Mouse (Mus musculus): ENCODE measurements around the gene Lcp1. TPM values are rescaled to one million over a fixed set of nuclear protein-coding genes. Genes with fewer than 3 reads are reported as not detected.
A peak's percentile ranks its signal among the peaks of the same experiment; 100 is the strongest.
"Not testable (repeated sequence)": the region's sequence is repeated elsewhere in the genome, so short reads cannot be mapped to it uniquely, and the experiment has no call there.

Gene Lcp1
- total RNA-seq (2017): 1,430 and 1,555 TPM in 2 replicates

GRCm38 (mm10) chr14:75130501-75131318 lies at the start of gene Lcp1, which contains the start of gene Lrrc63:
Gene Lcp1 (plus strand): TSS chr14:75131101.
Gene Lrrc63 (minus strand): TSS chr14:75130881.
- ATAC-seq (ENCODE audit: extremely low read depth, insufficient number of reproducible peaks, low FRiP score, poor library complexity, severe bottlenecking): peak; percentile 90

GRCm38 (mm10) chr14:75102956-75103355 lies 27.9 kb upstream of the Lcp1 start:
- no peak for ATAC-seq (ENCODE audit: extremely low read depth, insufficient number of reproducible peaks, low FRiP score, poor library complexity, severe bottlenecking)

- no peak for ATAC-seq (ENCODE audit: extremely low read depth, insufficient number of reproducible peaks, low FRiP score, poor library complexity, severe bottlenecking)
Measured at GRCm38 (mm10) chr14:75121658-75122057, 9.2 kb upstream of the Lcp1 start.

- ATAC-seq (ENCODE audit: extremely low read depth, insufficient number of reproducible peaks, low FRiP score, poor library complexity, severe bottlenecking): 0 out of 2 replicates have a peak, but pooled peaks have one; percentile 3
Measured at GRCm38 (mm10) chr14:75131324-75131935, 529 bp downstream of the Lcp1 start.

- ATAC-seq (ENCODE audit: extremely low read depth, insufficient number of reproducible peaks, low FRiP score, poor library complexity, severe bottlenecking): peak; percentile 66; the same call in 1 of the 2 replicates
Measured at GRCm38 (mm10) chr14:75136119-75136966, 5.4 kb downstream of the Lcp1 start.

- no peak for ATAC-seq (ENCODE audit: extremely low read depth, insufficient number of reproducible peaks, low FRiP score, poor library complexity, severe bottlenecking)
Measured at GRCm38 (mm10) chr14:75138503-75138902, 7.6 kb downstream of the Lcp1 start.

- no peak for ATAC-seq (ENCODE audit: extremely low read depth, insufficient number of reproducible peaks, low FRiP score, poor library complexity, severe bottlenecking)
Measured at GRCm38 (mm10) chr14:75139225-75139624, 8.3 kb downstream of the Lcp1 start.

- not testable (repeated sequence) for ATAC-seq (ENCODE audit: extremely low read depth, insufficient number of reproducible peaks, low FRiP score, poor library complexity, severe bottlenecking)
Measured at GRCm38 (mm10) chr14:75147706-75148105, 16.8 kb downstream of the Lcp1 start.

GRCm38 (mm10) chr14:75148229-75148628 lies 17.3 kb downstream of the Lcp1 start:
- ATAC-seq (ENCODE audit: extremely low read depth, insufficient number of reproducible peaks, low FRiP score, poor library complexity, severe bottlenecking): no peak

- no peak for ATAC-seq (ENCODE audit: extremely low read depth, insufficient number of reproducible peaks, low FRiP score, poor library complexity, severe bottlenecking)
Measured at GRCm38 (mm10) chr14:75150653-75151052, 19.8 kb downstream of the Lcp1 start.

GRCm38 (mm10) chr14:75151146-75151545 lies 20.2 kb downstream of the Lcp1 start:
- no peak for ATAC-seq (ENCODE audit: extremely low read depth, insufficient number of reproducible peaks, low FRiP score, poor library complexity, severe bottlenecking)

GRCm38 (mm10) chr14:75154481-75154880 lies 23.6 kb downstream of the Lcp1 start:
- no peak for ATAC-seq (ENCODE audit: extremely low read depth, insufficient number of reproducible peaks, low FRiP score, poor library complexity, severe bottlenecking)

GRCm38 (mm10) chr14:75159375-75159774 lies 28.5 kb downstream of the Lcp1 start:
- no peak for ATAC-seq (ENCODE audit: extremely low read depth, insufficient number of reproducible peaks, low FRiP score, poor library complexity, severe bottlenecking)

- no peak for ATAC-seq (ENCODE audit: extremely low read depth, insufficient number of reproducible peaks, low FRiP score, poor library complexity, severe bottlenecking)
Measured at GRCm38 (mm10) chr14:75163866-75164265, 33.0 kb downstream of the Lcp1 start.

- ATAC-seq (ENCODE audit: extremely low read depth, insufficient number of reproducible peaks, low FRiP score, poor library complexity, severe bottlenecking): no peak
Measured at GRCm38 (mm10) chr14:75164345-75164744, 33.4 kb downstream of the Lcp1 start.

- ATAC-seq (ENCODE audit: extremely low read depth, insufficient number of reproducible peaks, low FRiP score, poor library complexity, severe bottlenecking): no peak
Measured at GRCm38 (mm10) chr14:75165574-75166131, 34.8 kb downstream of the Lcp1 start.

GRCm38 (mm10) chr14:75168501-75168900 lies 37.6 kb downstream of the Lcp1 start:
- peak; percentile 67; the same call in 1 of the 2 replicates for ATAC-seq (ENCODE audit: extremely low read depth, insufficient number of reproducible peaks, low FRiP score, poor library complexity, severe bottlenecking)

- no peak for ATAC-seq (ENCODE audit: extremely low read depth, insufficient number of reproducible peaks, low FRiP score, poor library complexity, severe bottlenecking)
Measured at GRCm38 (mm10) chr14:75170546-75170945, 39.6 kb downstream of the Lcp1 start.

GRCm38 (mm10) chr14:75174296-75174695 lies 43.4 kb downstream of the Lcp1 start:
- ATAC-seq (ENCODE audit: extremely low read depth, insufficient number of reproducible peaks, low FRiP score, poor library complexity, severe bottlenecking): no peak

All from neutrophil, adult 5-6 weeks (primary cell).